Mouse (Mus musculus) embryonic fibroblast, embryonic 13.5 days (primary cell): ENCODE data around the gene Yipf7.

Experiments
- CTCF ChIP-seq: IDR thresholded peaks from 2 replicates; pipeline ENCODE4 v1.5.1; 2011; ENCODE audit warnings: mild to moderate bottlenecking, control low read depth, low read length, moderate library complexity, borderline replicate concordance; ENCODE audit not compliant: insufficient read depth
- POLR2A ChIP-seq: IDR thresholded peaks from 2 replicates; pipeline ENCODE4 v1.6.1; 2011; ENCODE audit warnings: low read depth, mild to moderate bottlenecking, control low read depth, low read length, moderate library complexity

DNA sequence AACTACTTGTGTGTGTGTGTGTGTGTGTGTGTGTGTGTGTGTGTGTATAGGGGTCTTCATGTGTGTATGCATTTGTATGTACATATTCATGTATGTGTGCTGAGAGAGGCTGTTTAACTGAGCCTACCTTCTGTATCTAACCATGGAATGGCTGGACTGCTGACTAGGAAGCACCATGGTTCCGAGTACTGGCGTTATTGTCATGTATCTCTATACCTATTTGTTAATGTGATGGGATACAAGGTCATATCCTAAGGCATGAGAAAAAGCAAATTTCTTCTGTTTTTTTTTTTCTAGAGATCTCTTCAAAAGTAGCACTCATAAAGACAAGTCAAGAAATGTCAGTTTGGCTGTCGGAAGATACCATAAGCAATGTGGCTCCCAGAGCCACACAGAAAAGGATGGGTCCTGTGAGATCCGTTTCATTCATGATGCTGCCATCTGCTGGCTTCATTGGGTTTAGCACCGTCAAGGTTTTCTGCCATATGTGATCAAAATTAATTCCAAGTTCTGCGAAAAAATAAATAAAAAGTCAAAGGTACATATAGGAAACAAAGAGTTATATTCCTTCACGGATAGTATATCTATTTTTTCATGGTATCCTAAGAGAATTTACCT, 21.7 kb downstream of the Yipf7 start:
- TF ChIP-seq CTCF (no peak), POLR2A (no peak)
